In the genomic region with DNA sequence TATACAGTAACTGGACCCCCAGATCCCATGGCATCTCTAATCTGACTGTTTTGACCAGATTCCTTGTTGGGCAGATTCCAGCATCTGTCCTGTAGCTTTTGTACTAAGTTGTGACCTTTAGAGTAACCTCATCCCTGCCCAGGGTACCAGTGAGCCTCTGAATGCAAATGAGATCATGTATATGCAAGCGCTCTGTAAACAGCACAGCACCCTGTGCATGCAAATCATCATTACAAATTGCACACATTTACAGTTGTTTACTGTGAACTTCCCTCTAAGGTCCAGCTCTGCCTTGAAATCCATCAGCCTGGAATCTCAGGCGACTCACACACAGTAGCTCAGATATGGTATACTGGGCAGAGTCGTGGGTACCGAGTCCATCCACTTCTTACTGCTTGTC, we compare ENCODE assay signal across 17 mouse cellular contexts.
"Had no signal": no experiment of that assay in that cellular context is flagged by ENCODE, and none has a peak within 500 bp of the region (broad histone marks: within the 10 kb centered on the region; RNA-seq: fewer than 3 reads in every experiment).

No protein-coding gene starts in this region.

- H3K9me3 ChIP-seq: limb, embryonic 10.5 days; limb, embryonic 13.5 days; liver, embryonic 12.5 days; liver, embryonic 15.5 days; lung, embryonic 15.5 days; midbrain, embryonic 10.5 days; midbrain, embryonic 13.5 days had no signal

- ATAC-seq: liver, embryonic 12.5 days; midbrain, embryonic 13.5 days; midbrain, embryonic 16.5 days had no signal

- H3K27ac ChIP-seq: limb, embryonic 10.5 days; limb, embryonic 13.5 days; liver, embryonic 12.5 days; liver, embryonic 15.5 days; lung, embryonic 15.5 days; midbrain, embryonic 10.5 days; midbrain, embryonic 13.5 days had no signal

- H3K9ac ChIP-seq: limb, embryonic 13.5 days; liver, embryonic 12.5 days; liver, embryonic 15.5 days; lung, embryonic 15.5 days; midbrain, embryonic 13.5 days had no signal

- H3K4me3 ChIP-seq: limb, embryonic 10.5 days; limb, embryonic 13.5 days; liver, embryonic 12.5 days; liver, embryonic 15.5 days; lung, embryonic 15.5 days; megakaryocyte, embryonic 14.5 days; midbrain, embryonic 10.5 days; midbrain, embryonic 13.5 days had no signal

- H3K27me3 ChIP-seq: limb, embryonic 13.5 days; liver, embryonic 12.5 days; liver, embryonic 15.5 days; lung, embryonic 15.5 days; megakaryocyte, embryonic 14.5 days; midbrain, embryonic 13.5 days had no signal

- H3K4me1 ChIP-seq: limb, embryonic 10.5 days; limb, embryonic 13.5 days; liver, embryonic 12.5 days; liver, embryonic 15.5 days; lung, embryonic 15.5 days; megakaryocyte, embryonic 14.5 days; midbrain, embryonic 10.5 days had no signal

- H3K36me3 ChIP-seq: limb, embryonic 10.5 days; limb, embryonic 13.5 days; liver, embryonic 12.5 days; liver, embryonic 15.5 days; lung, embryonic 15.5 days; midbrain, embryonic 10.5 days; midbrain, embryonic 13.5 days had no signal

- DNase-seq: kidney, postnatal 14 days; kidney, postnatal 4 days; liver; lung, adult 18-20 months; lung, postnatal 10 days; lung, postnatal 36 days; thymus, adult 18-20 months; thymus, postnatal 36 days had no signal

- H3K4me2 ChIP-seq: limb, embryonic 13.5 days; liver, embryonic 12.5 days; liver, embryonic 15.5 days; lung, embryonic 15.5 days; midbrain, embryonic 13.5 days had no signal
